Mouse (Mus musculus): Measurements from ENCODE around the gene Il4ra.
A peak's percentile ranks its signal among the peaks of the same experiment; 100 is the strongest.

Il4ra gene

DNA sequence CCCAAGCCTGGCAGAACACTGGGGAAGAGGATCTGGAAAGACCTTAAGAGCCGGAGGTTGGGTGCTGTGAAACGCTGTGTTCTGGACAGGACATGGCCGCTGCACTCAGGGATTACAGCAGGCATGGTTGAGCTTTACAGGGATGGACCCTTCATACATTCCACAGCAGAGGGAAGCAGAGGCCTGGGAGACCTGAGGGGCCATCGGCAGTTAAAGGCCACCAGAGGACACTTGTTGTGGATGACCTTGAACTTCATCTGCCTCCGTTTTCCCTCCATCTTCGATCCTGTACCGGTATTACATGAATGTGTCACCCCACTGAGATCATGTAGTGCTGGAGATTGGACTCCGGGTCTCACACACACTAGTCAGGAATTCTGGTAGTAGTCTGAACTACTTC, 2.0 kb upstream of the Il4ra start:
- DNase-seq (ENCODE audit: low read depth, low spot score): no peak

DNA sequence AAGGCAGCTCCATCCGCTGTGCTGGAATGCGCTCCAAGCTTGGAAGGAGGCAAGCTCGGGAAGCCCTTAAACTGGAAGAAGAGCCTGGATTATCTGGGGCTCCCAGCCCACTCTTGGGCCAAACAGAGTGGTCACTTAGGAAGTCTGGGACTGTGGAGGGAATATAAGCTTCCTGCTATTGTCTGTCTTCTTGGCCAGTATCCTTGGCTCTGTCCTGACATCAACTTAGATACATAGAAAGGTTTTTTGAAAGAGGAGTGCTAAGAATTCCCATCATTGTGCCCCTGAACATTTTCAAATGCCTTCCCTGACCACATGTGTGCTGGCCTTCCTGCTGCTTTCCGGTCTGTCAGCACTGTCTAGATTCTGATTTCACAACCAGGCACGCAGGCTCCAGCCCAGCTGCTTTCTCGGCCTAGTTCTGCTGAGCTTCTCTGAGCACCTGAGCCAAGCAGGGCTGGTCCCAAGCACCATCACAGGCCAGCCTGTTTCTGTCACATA, 989 bp upstream of the Il4ra start:
- no peak for DNase-seq (ENCODE audit: low read depth, low spot score)

DNA sequence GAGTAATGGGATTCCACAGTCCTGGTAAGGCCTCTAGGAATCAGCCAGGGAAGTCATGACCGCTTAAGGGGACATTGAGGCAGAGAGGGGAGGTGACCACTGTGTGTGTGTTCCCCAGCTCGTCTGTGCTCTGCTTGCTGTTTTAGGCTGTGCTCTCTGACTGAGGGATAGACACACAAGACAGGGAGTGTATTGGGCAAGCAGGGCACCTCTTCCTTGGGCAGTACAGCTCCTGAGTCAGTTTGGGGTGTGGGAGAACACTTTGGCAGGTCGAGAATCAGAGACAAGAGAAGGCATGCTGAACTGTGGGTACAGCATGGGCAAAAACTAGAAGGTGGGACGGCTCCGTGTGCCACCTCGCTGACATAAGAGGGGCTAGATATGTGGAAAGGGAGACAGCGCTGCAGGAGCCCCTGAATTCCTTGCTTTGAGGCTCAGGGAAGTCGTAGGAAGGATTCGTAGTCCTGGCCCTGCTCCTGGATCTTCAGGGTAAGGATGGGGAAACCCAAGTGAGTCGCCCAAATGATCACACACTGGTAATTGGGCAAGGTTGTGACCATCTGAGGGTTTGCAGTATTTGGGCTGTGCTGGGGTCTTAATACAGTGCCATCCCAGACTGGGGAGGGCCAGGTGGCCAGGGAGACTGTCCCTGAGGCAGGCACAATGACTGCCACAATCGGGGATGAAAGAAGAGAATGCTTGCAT, 1.1 kb downstream of the Il4ra start:
- DNase-seq (ENCODE audit: low read depth, low spot score): no peak

DNA sequence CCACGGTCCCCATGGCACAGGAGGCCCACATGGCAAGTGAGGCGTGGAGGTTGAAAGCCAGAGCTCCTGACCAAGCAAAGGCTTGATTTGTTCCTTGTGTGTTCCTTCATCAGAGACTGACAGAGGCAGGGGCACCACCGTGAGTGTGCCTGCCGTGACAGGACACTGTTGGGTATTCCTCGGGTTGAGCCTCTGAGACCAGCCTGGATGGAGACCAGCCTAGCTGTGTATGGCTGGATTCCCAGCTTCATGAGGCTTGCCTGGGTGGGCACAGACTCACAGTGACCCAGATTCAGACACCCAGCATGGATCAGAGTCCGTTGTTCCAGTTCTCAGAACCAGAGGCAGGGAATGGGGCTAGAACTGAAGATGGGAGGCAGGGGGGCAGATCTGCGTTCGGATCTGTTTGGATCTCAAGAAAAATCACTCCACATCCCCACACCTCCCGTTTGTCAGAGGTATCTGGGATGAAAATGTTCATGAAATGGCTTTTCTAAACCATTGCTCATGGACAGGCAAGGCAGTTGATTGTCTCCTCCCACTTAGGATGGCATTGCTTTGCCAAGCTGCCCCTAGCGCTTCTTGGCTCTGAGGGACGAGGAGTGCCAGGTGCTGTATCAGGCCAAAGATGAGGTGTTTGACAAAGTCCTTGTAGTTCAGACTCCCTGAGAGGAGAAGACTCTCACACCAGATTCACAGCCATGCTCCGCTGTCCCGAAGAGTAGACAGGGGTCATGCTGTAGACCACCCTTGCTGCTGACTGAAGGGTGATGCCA, 1.9 kb downstream of the Il4ra start:
- no peak for DNase-seq (ENCODE audit: low read depth, low spot score)

DNA sequence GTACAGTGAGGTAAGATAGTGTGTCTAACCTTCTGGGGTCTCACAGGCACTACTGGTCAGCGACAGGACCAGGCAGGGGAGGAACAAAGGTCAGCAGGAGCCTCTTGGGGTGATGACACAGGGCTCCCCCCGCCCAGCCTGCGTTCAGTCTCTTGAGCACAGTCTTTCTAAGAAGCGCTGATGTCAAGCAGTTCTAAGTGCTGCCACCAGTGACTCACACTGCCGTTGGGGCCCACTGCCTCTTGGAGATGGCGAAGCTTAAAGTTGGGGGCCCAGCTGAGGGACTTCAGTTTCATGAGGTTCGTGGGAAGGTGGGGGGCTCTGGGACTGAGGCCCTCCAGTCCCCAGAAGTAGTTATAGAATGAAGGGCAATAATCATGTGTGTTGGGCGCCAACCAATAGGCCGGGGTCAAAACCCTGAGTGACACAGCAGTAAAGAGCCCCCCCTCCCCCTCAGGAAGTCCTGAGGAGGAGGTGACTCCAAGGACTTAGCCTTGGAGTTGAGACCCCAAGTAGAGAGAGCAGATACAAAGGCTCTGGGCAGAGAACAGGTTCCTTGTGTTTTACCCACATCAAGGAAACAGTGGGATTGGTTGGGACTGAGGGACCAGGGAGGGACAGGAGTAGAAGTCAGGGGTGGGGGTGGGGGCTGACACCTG, 2.7 kb downstream of the Il4ra start:
- DNase-seq (ENCODE audit: low read depth, low spot score): no peak

DNA sequence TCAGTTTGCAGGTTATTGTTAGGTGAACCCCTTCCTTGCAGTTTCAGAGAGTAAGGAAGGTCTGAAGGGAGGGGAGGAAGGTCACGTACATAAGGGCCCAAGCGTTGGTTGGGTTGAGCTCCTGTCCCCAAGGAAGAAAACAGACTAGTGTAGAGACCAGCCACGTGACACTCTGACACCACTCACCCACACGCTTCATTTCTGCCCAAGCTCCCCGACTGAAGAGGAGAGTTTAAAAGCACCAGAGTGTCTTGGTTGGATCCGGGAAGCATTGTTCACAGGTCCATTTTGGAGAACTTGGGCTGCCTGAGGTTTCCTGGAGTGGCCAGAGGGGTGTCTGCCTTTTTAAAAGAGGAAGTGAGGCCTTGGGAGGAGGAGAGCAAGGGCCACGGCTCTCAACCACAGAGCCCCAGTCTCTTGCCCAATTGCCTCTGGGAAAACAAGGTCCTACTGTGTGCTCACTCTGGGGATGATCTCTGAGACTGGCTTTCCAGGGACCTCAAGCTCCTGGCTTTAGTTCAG, 3.5 kb downstream of the Il4ra start:
- no peak for DNase-seq (ENCODE audit: low read depth, low spot score)

DNA sequence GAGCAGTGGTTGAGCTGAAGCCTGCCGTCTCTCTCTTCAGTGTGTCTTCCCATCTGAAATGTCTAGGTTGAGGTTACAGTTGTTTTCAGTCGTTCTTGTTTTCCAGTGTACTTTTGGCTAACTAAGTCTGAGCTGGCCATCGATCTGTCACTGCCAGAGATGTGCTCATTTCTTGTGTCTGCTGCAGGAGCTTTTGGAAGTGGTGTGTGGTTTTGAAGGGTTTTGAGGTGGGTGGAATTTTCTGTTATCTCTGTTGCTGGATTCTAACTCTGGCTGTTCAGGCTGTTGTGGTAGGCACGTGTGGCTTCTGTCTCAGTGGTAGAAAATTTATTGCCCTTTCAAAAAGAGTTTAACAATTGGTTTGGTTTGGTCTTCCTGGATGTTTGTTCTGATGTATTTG, 4.2 kb downstream of the Il4ra start:
- DNase-seq (ENCODE audit: low read depth, low spot score): no peak

DNA sequence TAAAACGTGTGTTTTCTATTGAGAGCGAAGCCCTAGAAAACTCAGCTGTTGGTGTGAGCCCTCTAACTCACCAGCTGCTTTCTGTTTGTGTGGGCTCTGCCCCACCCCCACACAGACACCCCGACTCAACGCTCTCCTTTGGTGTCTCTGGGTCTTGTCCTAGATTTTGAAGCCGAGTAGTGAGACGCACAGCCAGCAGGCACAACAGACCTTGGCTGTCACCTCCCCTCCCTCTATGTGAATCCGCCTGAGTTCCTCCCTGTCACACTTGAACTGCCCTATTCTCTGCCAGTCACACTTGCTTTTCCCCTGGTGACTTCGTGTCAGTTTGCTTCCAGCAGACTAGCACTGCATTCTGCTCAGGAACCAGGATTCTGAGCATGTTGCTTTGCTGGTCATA, 4.9 kb downstream of the Il4ra start:
- no peak for DNase-seq (ENCODE audit: low read depth, low spot score)

DNA sequence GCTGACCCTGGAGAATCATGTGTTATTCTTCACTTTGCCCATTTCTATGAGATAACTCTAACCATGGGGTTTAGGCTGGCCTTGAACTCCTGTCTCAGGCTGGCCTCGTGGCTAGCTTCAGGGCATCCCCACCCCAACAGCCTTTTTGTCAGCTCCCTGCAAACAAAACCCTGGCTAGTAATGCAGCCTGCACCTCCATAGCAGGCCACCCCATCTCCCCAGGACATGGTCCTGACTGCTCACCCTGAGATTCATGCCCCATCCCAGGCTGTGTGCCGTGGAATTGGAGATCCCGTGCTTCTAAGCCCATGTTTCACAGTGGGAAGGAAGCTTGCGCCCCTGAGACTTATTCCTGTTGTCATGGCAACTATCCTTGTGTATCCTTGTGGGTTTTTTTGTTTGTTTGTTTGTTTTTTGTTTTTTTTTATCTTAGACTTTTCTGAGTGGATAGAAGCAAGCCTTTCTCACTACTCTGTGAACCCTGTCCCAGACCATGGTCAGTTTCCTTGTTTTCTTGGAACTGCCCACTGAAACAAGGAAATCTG, 6.6 kb downstream of the Il4ra start:
- DNase-seq (ENCODE audit: low read depth, low spot score): no peak

DNA sequence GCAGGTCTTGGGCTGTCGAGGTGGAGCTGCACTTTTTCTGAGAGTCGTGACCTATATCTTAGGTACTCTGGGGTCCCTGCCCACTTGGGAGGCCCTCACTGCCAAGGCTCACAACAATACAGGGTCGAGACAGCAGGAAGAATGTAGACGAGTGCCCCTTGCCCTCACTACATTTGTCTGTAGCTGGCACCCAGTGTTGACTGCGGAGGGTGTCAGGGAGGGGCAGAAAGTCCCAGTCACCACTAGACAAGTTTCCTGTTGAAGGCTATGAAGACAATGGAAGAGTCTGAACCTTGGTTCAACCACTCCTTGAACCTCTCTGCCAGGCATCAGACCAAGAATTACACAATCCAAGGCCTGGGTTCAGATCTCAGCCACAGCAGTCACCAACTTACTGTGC, 7.1 kb downstream of the Il4ra start:
- DNase-seq (ENCODE audit: low read depth, low spot score): no peak

DNA sequence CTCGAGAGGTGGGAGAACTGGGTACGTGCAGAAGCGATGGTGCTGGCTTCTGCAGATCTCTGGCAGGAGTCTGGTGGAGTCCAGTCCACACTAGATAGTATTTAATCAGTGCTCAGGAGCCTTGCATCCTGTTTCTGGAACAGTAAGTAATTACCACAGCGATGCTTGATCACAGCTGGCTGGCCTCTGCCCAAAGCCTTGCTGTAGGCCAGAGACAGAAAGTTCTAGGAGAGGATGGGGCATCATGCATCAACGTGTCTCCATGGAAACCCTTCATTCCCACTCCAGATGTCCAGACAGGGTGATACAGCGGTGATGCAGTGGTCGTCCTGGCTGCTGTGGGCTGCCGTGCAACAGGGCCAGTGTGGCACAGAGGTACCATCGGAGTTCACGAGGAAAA, 7.6 kb downstream of the Il4ra start:
- DNase-seq (ENCODE audit: low read depth, low spot score): no peak

DNA sequence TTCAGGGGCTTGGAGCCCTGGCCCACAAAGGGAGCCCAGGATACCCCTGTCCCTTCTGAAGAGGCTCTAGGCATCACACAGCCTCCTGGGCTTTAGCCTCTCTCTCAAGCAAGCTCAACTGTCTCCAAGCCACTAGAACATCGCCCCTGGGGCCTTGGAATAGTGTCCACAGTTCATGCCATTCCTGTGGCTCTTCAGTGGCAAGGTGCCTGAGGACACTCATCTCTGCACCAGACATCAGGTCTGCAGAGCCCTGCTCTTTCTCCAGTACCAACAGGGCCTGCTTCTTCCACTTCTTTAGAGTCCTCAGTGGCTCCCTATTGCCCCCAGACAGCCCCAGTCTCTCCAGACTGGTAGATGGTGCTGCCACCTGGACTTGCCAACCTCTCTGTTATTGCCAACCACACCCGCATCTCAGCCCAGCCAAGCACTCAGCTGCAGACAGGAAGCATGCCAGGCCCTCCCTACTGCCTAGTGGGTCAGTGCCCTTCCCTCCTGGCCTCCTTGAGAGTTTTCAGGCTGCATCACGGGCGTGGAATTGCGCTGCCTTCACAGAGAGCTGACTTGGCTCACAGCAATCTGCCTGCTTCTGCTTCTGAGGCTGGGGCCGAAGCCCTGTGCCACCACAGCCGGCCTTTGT, 8.3 kb downstream of the Il4ra start:
- DNase-seq (ENCODE audit: low read depth, low spot score): no peak

DNA sequence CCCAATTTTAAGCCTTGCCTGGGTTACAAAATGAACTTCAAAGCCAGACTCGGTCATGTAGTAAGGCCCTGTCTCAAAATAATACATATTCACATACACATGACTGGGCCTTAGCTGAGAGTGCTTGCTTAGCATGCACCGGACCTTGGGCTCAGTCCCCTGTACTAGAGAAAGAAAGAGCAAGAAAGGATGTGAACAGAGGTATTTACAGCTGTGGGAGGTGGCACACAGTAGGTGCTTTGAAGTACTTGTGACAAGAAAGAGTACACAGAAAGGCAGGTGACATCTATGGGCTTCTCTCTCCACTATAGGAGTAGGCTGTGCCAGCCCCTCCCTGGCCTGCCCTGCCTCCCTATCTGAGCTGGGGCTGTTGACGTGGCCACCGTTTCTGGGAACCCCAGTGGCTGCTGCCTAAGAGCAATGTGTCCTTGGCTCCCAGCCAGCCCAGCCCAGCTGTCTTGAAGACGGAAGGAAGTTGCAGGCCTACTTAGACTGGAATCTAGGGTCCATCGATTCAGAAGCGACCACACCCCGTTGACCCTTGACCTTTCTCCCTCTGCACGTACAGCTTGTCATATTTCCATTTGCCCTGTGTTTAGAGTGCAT, 9.3 kb downstream of the Il4ra start:
- no peak for DNase-seq (ENCODE audit: low read depth, low spot score)

DNA sequence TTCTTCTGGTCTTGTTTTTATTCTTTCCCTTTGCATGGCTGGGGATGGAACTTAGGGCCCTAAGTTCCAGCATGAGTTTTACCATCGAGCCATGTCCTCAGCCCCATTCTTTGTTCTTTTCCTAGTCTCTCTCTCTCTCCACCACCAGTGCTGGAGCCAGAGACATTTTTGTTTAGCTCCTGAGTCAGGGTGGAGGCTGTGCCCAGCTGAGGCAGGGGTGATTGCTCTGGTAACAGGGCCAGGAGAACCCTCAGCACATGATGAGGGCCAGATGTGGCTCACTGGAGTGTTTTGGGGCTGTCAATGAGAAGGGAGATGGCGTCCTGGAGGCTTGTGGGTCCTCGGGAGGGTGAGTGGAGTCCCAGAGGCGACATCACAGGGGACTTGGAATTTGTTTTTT, 10.5 kb downstream of the Il4ra start:
- no peak for DNase-seq (ENCODE audit: low read depth, low spot score)

DNA sequence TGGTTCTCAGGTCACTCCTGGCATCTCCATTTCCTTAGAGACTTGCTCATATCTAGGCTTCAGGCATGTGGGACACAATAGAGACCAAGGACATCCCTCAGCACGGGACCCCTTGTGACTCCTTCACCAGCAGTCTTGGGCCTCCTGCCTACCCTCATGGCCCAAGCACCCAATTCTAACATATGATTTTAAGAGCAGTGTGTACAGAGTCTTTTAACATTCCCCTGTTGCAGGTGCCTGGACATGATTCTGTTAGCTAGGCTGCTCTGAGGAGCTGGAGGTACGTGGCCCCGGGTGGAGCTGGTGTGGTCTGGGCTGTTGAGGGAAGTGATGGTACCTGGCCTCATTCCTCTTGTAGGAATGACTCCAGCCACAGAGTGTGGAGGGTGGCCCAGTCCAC, 11.2 kb downstream of the Il4ra start:
- no peak for DNase-seq (ENCODE audit: low read depth, low spot score)

DNA sequence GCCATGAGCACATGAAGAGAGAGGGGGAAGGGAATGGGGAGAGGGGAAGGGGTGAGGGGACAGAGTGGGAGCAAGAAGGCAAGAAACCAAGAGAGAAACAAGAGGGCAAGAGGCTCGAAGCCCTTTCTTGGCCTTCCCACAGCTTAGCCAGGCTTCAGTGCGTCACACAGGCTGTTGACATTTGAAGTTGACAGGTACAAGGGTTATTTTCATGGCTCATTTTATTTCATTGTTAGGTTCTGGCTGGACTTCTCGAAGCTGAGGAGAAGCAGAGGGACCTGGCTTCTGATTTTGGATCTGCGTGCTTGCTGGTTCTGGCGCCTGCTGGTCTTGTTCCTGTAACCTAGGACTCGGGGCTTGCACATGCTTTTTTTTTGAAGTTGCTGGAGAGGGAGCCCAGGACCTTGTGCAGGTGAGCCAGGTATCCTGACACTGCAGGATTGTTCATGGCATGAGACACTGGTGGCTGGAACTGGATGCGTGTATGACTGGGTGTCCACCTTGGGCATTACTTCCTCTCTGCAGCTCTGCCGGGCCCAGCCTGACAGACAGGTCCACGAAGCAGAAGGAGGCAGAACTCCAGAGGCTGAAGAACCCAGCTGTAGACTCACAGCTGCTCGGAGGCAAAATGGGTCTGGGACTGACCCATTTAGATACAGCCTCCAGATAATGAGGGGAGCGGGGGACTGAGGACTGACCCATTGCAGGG, 12.6 kb downstream of the Il4ra start:
- no peak for DNase-seq (ENCODE audit: low read depth, low spot score)

DNA sequence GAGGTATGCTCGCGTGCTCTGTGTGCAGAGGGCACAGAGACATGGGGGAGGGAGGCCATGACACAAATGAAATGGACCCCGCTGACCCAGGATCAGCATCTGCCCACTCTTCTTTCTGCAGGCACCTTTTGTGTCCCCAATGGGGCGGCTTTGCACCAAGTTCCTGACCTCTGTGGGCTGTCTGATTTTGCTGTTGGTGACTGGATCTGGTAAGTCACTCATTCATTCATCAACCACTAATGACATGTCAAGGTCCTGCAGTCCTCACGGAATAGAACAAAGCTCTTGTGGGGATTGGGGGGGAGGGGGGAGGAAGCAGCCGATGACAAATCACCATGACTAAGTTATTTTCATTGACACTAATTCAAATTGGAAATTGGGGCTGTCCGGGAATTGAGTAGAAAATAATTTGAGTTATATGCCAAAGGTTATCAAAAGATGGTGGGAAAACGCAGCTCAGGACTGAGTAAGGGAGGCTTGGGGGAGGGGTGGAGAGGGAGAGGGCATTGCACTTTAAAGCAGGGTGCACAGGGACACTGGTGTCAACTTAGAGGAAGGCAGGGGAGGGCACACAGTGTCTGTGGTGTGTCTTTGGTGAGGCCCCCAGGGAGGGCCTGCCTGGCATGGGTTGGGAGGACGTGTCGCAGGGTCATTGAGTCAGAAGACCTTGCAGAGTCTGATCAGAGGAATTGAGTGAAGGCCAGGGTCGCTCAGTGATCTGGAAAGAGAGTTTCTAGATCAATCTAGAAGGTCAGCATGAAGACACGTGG, 13.8 kb downstream of the Il4ra start:
- DNase-seq (ENCODE audit: low read depth, low spot score): peak; percentile 41

DNA sequence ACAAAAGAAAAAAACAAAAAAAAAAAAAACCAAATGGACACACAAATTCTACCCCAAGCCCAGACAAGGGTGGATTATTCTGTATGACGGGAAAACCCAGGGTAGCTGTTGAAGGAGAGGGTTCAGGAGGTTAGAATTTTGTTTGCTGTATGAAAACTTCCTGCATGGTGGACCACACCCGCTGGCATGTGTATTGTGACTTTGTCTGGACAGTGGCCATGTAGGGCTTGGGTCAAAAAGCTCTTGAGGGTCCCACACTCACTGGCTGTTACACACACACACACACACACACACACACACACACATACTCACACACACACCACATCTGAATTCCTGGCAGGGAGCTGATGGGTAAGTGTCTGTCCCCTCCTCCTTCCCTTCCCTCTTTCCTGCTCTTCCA, 14.5 kb downstream of the Il4ra start:
- no peak for DNase-seq (ENCODE audit: low read depth, low spot score)

DNA sequence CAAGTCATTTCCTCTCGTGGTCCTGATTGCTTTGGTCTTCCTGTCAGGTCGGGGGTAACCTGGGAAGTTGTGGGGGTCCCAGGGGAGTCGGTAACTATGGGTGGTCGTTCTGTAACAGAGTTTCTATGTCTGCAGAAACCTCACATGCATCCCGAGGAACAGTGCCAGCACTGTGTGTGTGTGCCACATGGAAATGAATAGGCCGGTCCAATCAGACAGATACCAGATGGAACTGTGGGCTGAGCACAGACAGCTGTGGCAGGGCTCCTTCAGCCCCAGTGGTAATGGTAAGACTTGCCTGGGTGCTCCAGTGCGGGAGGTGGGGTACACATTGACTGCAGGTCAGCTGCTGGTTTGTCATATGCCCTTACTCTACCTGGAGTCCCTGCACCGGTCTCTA, 17.0 kb downstream of the Il4ra start:
- DNase-seq (ENCODE audit: low read depth, low spot score): no peak

DNA sequence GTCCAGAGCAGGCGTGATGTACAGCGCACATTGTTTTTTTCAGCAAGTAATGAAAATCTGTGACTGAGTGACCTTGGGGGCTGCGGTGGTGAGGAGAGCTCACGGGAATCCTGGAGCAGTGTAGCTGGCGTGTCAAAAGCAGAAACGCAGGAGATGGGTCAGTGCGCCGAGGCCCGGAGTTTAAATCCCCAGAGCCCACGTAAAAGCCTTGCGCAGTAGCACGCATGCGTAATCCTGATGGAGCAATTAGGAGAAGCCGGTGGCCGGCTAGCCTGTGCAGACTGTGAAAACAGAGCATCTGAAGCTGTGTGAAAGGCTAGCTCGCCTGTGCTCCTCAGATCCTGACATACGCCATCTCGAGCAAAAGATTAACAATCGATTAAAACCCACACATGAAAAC, 20.0 kb downstream of the Il4ra start:
- no peak for DNase-seq (ENCODE audit: low read depth, low spot score)
